Mouse (Mus musculus): Measurements from ENCODE around the gene Kpna7.
"Not testable (repeated sequence)": the region's sequence is repeated elsewhere in the genome, so short reads cannot be mapped to it uniquely, and the experiment has no call there.

Gene Kpna7

GRCm38 (mm10) chr5:145020712-145021111, 63.1 kb downstream of the Kpna7 start:
- DNase-seq (ENCODE audit: low spot score in 2 of 2) = not testable (repeated sequence)

- DNase-seq (ENCODE audit: low spot score in 2 of 2) = not testable (repeated sequence)
Observed at GRCm38 (mm10) chr5:145020254-145020653, 63.6 kb downstream of the Kpna7 start.

GRCm38 (mm10) chr5:145016761-145017160, 67.1 kb downstream of the Kpna7 start:
- not testable (repeated sequence) for DNase-seq (ENCODE audit: low spot score in 2 of 2)

- no peak for DNase-seq (ENCODE audit: low spot score in 2 of 2)
Observed at GRCm38 (mm10) chr5:145014278-145014677, 69.6 kb downstream of the Kpna7 start.

GRCm38 (mm10) chr5:145008878-145009659, 74.8 kb downstream of the Kpna7 start:
- no peak for DNase-seq (ENCODE audit: low spot score in 2 of 2)

GRCm38 (mm10) chr5:145005596-145005995, 78.2 kb downstream of the Kpna7 start:
- no peak for DNase-seq (ENCODE audit: low spot score in 2 of 2)

GRCm38 (mm10) chr5:145004495-145004894, 79.3 kb downstream of the Kpna7 start:
- DNase-seq (ENCODE audit: low spot score in 2 of 2) = no peak

GRCm38 (mm10) chr5:145003362-145003761, 80.5 kb downstream of the Kpna7 start:
- DNase-seq (ENCODE audit: low spot score in 2 of 2) = no peak

- DNase-seq (ENCODE audit: low spot score in 2 of 2) = no peak
Observed at GRCm38 (mm10) chr5:144998491-144998890, 85.3 kb downstream of the Kpna7 start.

GRCm38 (mm10) chr5:144990481-144990880, 93.3 kb downstream of the Kpna7 start:
- DNase-seq (ENCODE audit: low spot score in 2 of 2) = no peak

GRCm38 (mm10) chr5:144990051-144990450, 93.8 kb downstream of the Kpna7 start:
- DNase-seq (ENCODE audit: low spot score in 2 of 2) = no peak

- no peak for DNase-seq (ENCODE audit: low spot score in 2 of 2)
Observed at GRCm38 (mm10) chr5:144989061-144989405, 94.8 kb downstream of the Kpna7 start.

GRCm38 (mm10) chr5:144988340-144989060, 95.3 kb downstream of the Kpna7 start:
- DNase-seq (ENCODE audit: low spot score in 2 of 2) = peak; percentile 54 to 69

GRCm38 (mm10) chr5:144987561-144987960, 96.3 kb downstream of the Kpna7 start:
- DNase-seq (ENCODE audit: low spot score in 2 of 2) = no peak

GRCm38 (mm10) chr5:144984839-144985238, 99.0 kb downstream of the Kpna7 start:
- DNase-seq (ENCODE audit: low spot score in 2 of 2) = no peak

GRCm38 (mm10) chr5:144983227-144983626, 100.6 kb downstream of the Kpna7 start:
- no peak for DNase-seq (ENCODE audit: low spot score in 2 of 2)

- no peak for DNase-seq (ENCODE audit: low spot score in 2 of 2)
Observed at GRCm38 (mm10) chr5:144979110-144979509, 104.7 kb downstream of the Kpna7 start.

- DNase-seq (ENCODE audit: low spot score in 2 of 2) = no peak
Observed at GRCm38 (mm10) chr5:144978533-144979107, 105.2 kb downstream of the Kpna7 start.

GRCm38 (mm10) chr5:144971266-144971665, 112.6 kb downstream of the Kpna7 start:
- DNase-seq (ENCODE audit: low spot score in 2 of 2) = no peak

GRCm38 (mm10) chr5:144965639-144966351, 118.0 kb downstream of the Kpna7 start, which contains the start of gene Smurf1:
TSS of gene Smurf1 (minus strand) at chr5:144965847.
- peak; percentile 81 to 89 for DNase-seq (ENCODE audit: low spot score in 2 of 2)

GRCm38 (mm10) chr5:144964872-144965638, 118.8 kb downstream of the Kpna7 start:
- DNase-seq (ENCODE audit: low spot score in 2 of 2) = peak; percentile 63 to 79
